Mouse (Mus musculus): ENCODE data around the gene Elovl5.

DNA sequence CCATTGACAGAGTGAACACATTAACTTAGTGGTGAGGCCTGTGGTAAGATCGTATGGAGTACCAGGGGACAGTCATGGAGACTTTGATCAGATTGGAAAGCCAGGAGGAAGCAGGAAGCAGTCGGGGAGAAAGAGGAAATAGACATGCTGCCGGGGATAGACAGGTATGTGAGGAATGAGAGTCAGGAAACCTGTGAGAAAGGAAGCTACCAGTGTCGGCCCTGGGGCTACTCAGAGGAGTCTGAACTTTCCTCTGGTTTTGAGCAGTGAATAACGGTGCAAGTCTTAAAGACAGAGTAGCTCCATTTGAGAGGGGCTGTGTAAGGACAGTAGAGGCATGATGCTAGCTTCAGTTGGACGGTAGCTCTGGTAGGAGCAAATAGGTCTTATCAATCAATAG, 10.3 kb downstream of the Elovl5 start:
- TF ChIP-seq EP300 (IDR thresholded peaks at IDR 0.05; ENCODE audit: low read depth) (no peak), CTCF (IDR thresholded peaks at IDR 0.05; ENCODE audit: low read depth) (no peak)
